Mouse (Mus musculus) stomach, postnatal 0 days (tissue): Measurements from ENCODE around the gene Ext2.

Source experiments
- CTCF ChIP-seq: IDR thresholded peaks from 2 replicates; pipeline ENCODE4 v1.5.1; 2016; ENCODE audit warnings: antibody characterized with exemption, low read depth, mild to moderate bottlenecking, moderate library complexity
- EP300 ChIP-seq: optimal IDR thresholded peaks from 2 replicates; pipeline ENCODE3; 2016; ENCODE audit warnings: antibody characterized with exemption

GRCm38 (mm10) chr2:93749709-93750108 lies 72.7 kb downstream of the Ext2 start:
- no peak for TF ChIP-seq EP300
- no peak for TF ChIP-seq CTCF
